Mouse (Mus musculus) myocyte (in vitro differentiated cells): ENCODE measurements around the gene Gen1.

ENCODE experiments used
- E2F4 ChIP-seq: IDR thresholded peaks from one replicate; pipeline ENCODE4 v1.6.1; 2011; ENCODE audit warnings: mild to moderate bottlenecking, control low read depth, moderate library complexity; ENCODE audit not compliant: insufficient read depth
- MAX ChIP-seq: IDR thresholded peaks from one replicate; pipeline ENCODE4 v1.6.1; 2011; ENCODE audit warnings: low read depth, mild to moderate bottlenecking, control low read depth
- MYOG ChIP-seq, 3 experiments: IDR thresholded peaks; one replicate each; pipeline ENCODE4 v1.6.1; 2011; ENCODE audit warnings: control low read depth in 2 of 3, low read depth in 2 of 3, mild to moderate bottlenecking in 2 of 3; ENCODE audit not compliant: insufficient read length in 2 of 3, control insufficient read depth in 1 of 3, insufficient read depth in 1 of 3
- POLR2A ChIP-seq: IDR thresholded peaks from one replicate; pipeline ENCODE4 v1.6.1; 2011; ENCODE audit warnings: low read depth, mild to moderate bottlenecking, control low read depth, moderate library complexity; ENCODE audit not compliant: insufficient read length
- POLR2AphosphoS2 ChIP-seq: IDR thresholded peaks from one replicate; pipeline ENCODE4 v1.6.1; 2011; ENCODE audit warnings: low read depth, control low read depth; ENCODE audit not compliant: insufficient read length
- SRF ChIP-seq: IDR thresholded peaks from one replicate; pipeline ENCODE4 v1.6.1; 2011; ENCODE audit warnings: low read depth; ENCODE audit not compliant: control insufficient read depth, insufficient read length
- TCF12 ChIP-seq: IDR thresholded peaks from one replicate; pipeline ENCODE4 v1.6.1; 2011; ENCODE audit warnings: mild to moderate bottlenecking, control low read depth; ENCODE audit not compliant: poor library complexity, insufficient read depth, severe bottlenecking

GRCm38 (mm10) chr12:11276632-11277031 is 11.0 kb upstream of the Gen1 start:
- TF ChIP-seq E2F4 (no peak), POLR2A (no peak), MAX (no peak), SRF (no peak), TCF12 (no peak), MYOG (IDR thresholded peaks at IDR 0.05; ENCODE audit: control insufficient read depth in 1 of 3, insufficient read depth in 1 of 3, insufficient read length in 2 of 3, low read depth in 2 of 3) (no peak), POLR2AphosphoS2 (no peak)
